Mouse (Mus musculus) kidney, adult 11 months (tissue): ENCODE measurements around the gene Plch2.
A peak's percentile ranks its signal among the peaks of the same experiment; 100 is the strongest.
"Not testable (repeated sequence)": the region's sequence is repeated elsewhere in the genome, so short reads cannot be mapped to it uniquely, and the experiment has no call there.

Experiments
- DNase-seq: peaks from one replicate; pipeline ENCODE4 v3.0.0; 2022

The Plch2 gene

GRCm38 (mm10) chr4:155056724-155057123, at the start of gene Plch2:
TSS of gene Plch2 (minus strand) at chr4:155056784.
- DNase-seq, result no peak

GRCm38 (mm10) chr4:155098572-155098971, 42.0 kb upstream of the Plch2 start:
- no peak for DNase-seq

- DNase-seq, result no peak
Measured at GRCm38 (mm10) chr4:155097452-155097851, 40.9 kb upstream of the Plch2 start.

- DNase-seq, result no peak
Measured at GRCm38 (mm10) chr4:155095967-155096366, 39.4 kb upstream of the Plch2 start.

GRCm38 (mm10) chr4:155095238-155095900, 38.8 kb upstream of the Plch2 start:
- DNase-seq, result peak; percentile 80

- DNase-seq, result peak; percentile 39
Measured at GRCm38 (mm10) chr4:155094565-155094964, 38.0 kb upstream of the Plch2 start.

GRCm38 (mm10) chr4:155093431-155094149, 37.0 kb upstream of the Plch2 start:
- no peak for DNase-seq

- DNase-seq, result no peak
Measured at GRCm38 (mm10) chr4:155092718-155093430, 36.3 kb upstream of the Plch2 start.

GRCm38 (mm10) chr4:155090688-155091449, 34.3 kb upstream of the Plch2 start:
- DNase-seq, result no peak

GRCm38 (mm10) chr4:155090147-155090546, 33.6 kb upstream of the Plch2 start:
- DNase-seq, result no peak

- DNase-seq, result no peak
Measured at GRCm38 (mm10) chr4:155089241-155089640, 32.7 kb upstream of the Plch2 start.

- DNase-seq, result peak; percentile 99
Measured at GRCm38 (mm10) chr4:155086108-155087024, 29.8 kb upstream of the Plch2 start, which contains the start of the genes Rer1 and Morn1. TSS of gene Rer1 (minus strand) at chr4:155086382. TSS of gene Morn1 (plus strand) at chr4:155086577.

- no peak for DNase-seq
Measured at GRCm38 (mm10) chr4:155085206-155086107, 28.9 kb upstream of the Plch2 start.

- no peak for DNase-seq
Measured at GRCm38 (mm10) chr4:155084351-155084750, 27.8 kb upstream of the Plch2 start.

GRCm38 (mm10) chr4:155083553-155083952, 27.0 kb upstream of the Plch2 start:
- DNase-seq, result no peak

GRCm38 (mm10) chr4:155079666-155080065, 23.1 kb upstream of the Plch2 start:
- no peak for DNase-seq

GRCm38 (mm10) chr4:155078808-155079207, 22.2 kb upstream of the Plch2 start:
- not testable (repeated sequence) for DNase-seq

- no peak for DNase-seq
Measured at GRCm38 (mm10) chr4:155076677-155077076, 20.1 kb upstream of the Plch2 start.

GRCm38 (mm10) chr4:155075813-155076212, 19.2 kb upstream of the Plch2 start:
- no peak for DNase-seq

- no peak for DNase-seq
Measured at GRCm38 (mm10) chr4:155075137-155075536, 18.6 kb upstream of the Plch2 start.

- DNase-seq, result no peak
Measured at GRCm38 (mm10) chr4:155074418-155074817, 17.8 kb upstream of the Plch2 start.
